Mouse (Mus musculus) B cell, adult 2 months (primary cell): ENCODE measurements around the gene Wif1.

Experiments
- DNase-seq, 2 experiments: peaks; one replicate each; pipeline ENCODE4 v3.0.0; 2022

The Wif1 gene

GRCm38 (mm10) chr10:121080500-121080899 lies 46.7 kb downstream of the Wif1 start:
- no peak for DNase-seq

GRCm38 (mm10) chr10:121082881-121083280 lies 49.1 kb downstream of the Wif1 start:
- no peak for DNase-seq

- DNase-seq = peak in 1 of 2 experiments; percentile 2
These were observed 49.8 kb downstream of the Wif1 start for GRCm38 (mm10) chr10:121083512-121083911.

GRCm38 (mm10) chr10:121088679-121089078 lies 54.9 kb downstream of the Wif1 start:
- DNase-seq = no peak

- no peak for DNase-seq
These were observed 55.6 kb downstream of the Wif1 start for GRCm38 (mm10) chr10:121089312-121089711.

GRCm38 (mm10) chr10:121090006-121090405 lies 56.2 kb downstream of the Wif1 start:
- no peak for DNase-seq

GRCm38 (mm10) chr10:121095948-121096347 lies 62.2 kb downstream of the Wif1 start:
- DNase-seq = no peak

GRCm38 (mm10) chr10:121098263-121098662 lies 64.5 kb downstream of the Wif1 start:
- DNase-seq = no peak

GRCm38 (mm10) chr10:121099658-121100057 lies 65.9 kb downstream of the Wif1 start:
- no peak for DNase-seq

GRCm38 (mm10) chr10:121116115-121116514 lies 82.4 kb downstream of the Wif1 start:
- DNase-seq = no peak

GRCm38 (mm10) chr10:121116636-121117035 lies 82.9 kb downstream of the Wif1 start:
- DNase-seq = no peak

GRCm38 (mm10) chr10:121120751-121121150 lies 87.0 kb downstream of the Wif1 start:
- DNase-seq = no peak

- DNase-seq = peak; percentile 41 to 46
These were observed 90.7 kb downstream of the Wif1 start for GRCm38 (mm10) chr10:121124481-121124880.

GRCm38 (mm10) chr10:121129000-121129925 lies 95.5 kb downstream of the Wif1 start:
- DNase-seq = no peak
